Mouse (Mus musculus) liver, adult 2 months (tissue): ENCODE results near the gene 4930503B20Rik.

Experiments
- CTCF ChIP-seq: fragments of 200-500 bp; IDR thresholded peaks from 2 replicates; pipeline ENCODE4 v1.5.1; 2011; ENCODE audit warnings: low read depth, low read length, control low read depth
- POLR2A ChIP-seq: fragments of 200-500 bp; IDR thresholded peaks from 2 replicates; pipeline ENCODE4 v1.6.1; 2011; ENCODE audit warnings: low read length, control low read depth; ENCODE audit not compliant: insufficient read depth; ENCODE audit errors: extremely low read depth

GRCm38 (mm10) chr3:146628227-146628982 is 22.7 kb downstream of the 4930503B20Rik start:
- TF ChIP-seq CTCF, result no peak
- no peak for TF ChIP-seq POLR2A
